Mouse (Mus musculus) layer of hippocampus, postnatal 36 days (tissue): ENCODE measurements around the gene Pcbp3. TPM values are rescaled to one million over a fixed set of nuclear protein-coding genes. Genes with fewer than 3 reads are reported as not detected.

Experiments
- DNase-seq, 2 experiments: peaks; one replicate each; pipeline ENCODE4 v3.0.0; 2022
- total RNA-seq, 2 experiments: library from RNA; stranded (reverse); gene quantifications; 2 replicates each; pipeline ENCODE4 v1.2.3; 2021

Pcbp3 gene
- total RNA-seq, 2 experiments from 2014 or later: 63.0 to 67.1 TPM

GRCm38 (mm10) chr10:76844365-76844764 lies 117.3 kb downstream of the Pcbp3 start:
- DNase-seq: no peak

GRCm38 (mm10) chr10:76842087-76842486 lies 119.6 kb downstream of the Pcbp3 start:
- DNase-seq: no peak

GRCm38 (mm10) chr10:76841220-76841619 lies 120.5 kb downstream of the Pcbp3 start:
- no peak for DNase-seq

- DNase-seq: no peak
Measured at GRCm38 (mm10) chr10:76840566-76840965, 121.1 kb downstream of the Pcbp3 start.

- DNase-seq: peak; percentile 83 to 84
Measured at GRCm38 (mm10) chr10:76835497-76836357, 126.0 kb downstream of the Pcbp3 start.

GRCm38 (mm10) chr10:76832841-76833240 lies 128.8 kb downstream of the Pcbp3 start:
- no peak for DNase-seq

GRCm38 (mm10) chr10:76831915-76832314 lies 129.8 kb downstream of the Pcbp3 start:
- no peak for DNase-seq

- DNase-seq: no peak
Measured at GRCm38 (mm10) chr10:76831151-76831550, 130.5 kb downstream of the Pcbp3 start.

- no peak for DNase-seq
Measured at GRCm38 (mm10) chr10:76828936-76829335, 132.8 kb downstream of the Pcbp3 start.

GRCm38 (mm10) chr10:76822698-76823097 lies 139.0 kb downstream of the Pcbp3 start:
- no peak for DNase-seq

GRCm38 (mm10) chr10:76819321-76819720 lies 142.4 kb downstream of the Pcbp3 start:
- no peak for DNase-seq

GRCm38 (mm10) chr10:76818337-76818736 lies 143.3 kb downstream of the Pcbp3 start:
- no peak for DNase-seq

GRCm38 (mm10) chr10:76816930-76817329 lies 144.8 kb downstream of the Pcbp3 start:
- DNase-seq: no peak

- no peak for DNase-seq
Measured at GRCm38 (mm10) chr10:76816436-76816835, 145.3 kb downstream of the Pcbp3 start.

GRCm38 (mm10) chr10:76815481-76815880 lies 146.2 kb downstream of the Pcbp3 start:
- no peak for DNase-seq

GRCm38 (mm10) chr10:76814811-76815210 lies 146.9 kb downstream of the Pcbp3 start:
- no peak for DNase-seq

- no peak for DNase-seq
Measured at GRCm38 (mm10) chr10:76809916-76810660, 151.6 kb downstream of the Pcbp3 start.

GRCm38 (mm10) chr10:76809439-76809838 lies 152.2 kb downstream of the Pcbp3 start:
- no peak for DNase-seq

GRCm38 (mm10) chr10:76808446-76809400 lies 153.0 kb downstream of the Pcbp3 start:
- no peak for DNase-seq

GRCm38 (mm10) chr10:76802500-76802885 lies 159.2 kb downstream of the Pcbp3 start:
- DNase-seq: no peak

- DNase-seq: no peak
Measured at GRCm38 (mm10) chr10:76801841-76802499, 159.7 kb downstream of the Pcbp3 start.

- DNase-seq: no peak
Measured at GRCm38 (mm10) chr10:76801237-76801641, 160.4 kb downstream of the Pcbp3 start.
